Mouse (Mus musculus) liver, adult (tissue): Measurements from ENCODE around the gene Inpp4b.

Experiments used
- GATA4 ChIP-seq: IDR thresholded peaks from 2 replicates; pipeline ENCODE4 v1.6.1; 2014; ENCODE audit warnings: mild to moderate bottlenecking, low read length; ENCODE audit not compliant: insufficient replicate concordance

Inpp4b gene

DNA sequence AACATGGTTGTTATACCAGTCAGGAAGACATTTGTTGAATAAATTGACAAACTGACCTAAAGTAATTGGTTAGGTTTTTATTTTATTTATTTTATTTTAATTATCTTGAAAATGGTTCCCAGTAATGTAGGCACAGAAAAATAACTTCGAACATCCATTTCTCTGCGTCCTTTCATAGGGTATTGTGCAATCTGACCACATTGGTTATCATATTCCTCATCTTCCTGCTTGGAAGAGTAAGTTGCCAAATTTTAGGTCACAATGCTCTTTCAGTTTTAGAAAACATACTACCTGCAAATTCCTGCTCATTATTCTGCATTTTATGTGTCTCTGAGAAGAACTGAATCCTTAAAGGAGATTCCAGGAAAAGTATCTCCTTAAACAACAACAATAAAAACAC, 505.6 kb downstream of the Inpp4b start:
- TF ChIP-seq GATA4, result no peak

DNA sequence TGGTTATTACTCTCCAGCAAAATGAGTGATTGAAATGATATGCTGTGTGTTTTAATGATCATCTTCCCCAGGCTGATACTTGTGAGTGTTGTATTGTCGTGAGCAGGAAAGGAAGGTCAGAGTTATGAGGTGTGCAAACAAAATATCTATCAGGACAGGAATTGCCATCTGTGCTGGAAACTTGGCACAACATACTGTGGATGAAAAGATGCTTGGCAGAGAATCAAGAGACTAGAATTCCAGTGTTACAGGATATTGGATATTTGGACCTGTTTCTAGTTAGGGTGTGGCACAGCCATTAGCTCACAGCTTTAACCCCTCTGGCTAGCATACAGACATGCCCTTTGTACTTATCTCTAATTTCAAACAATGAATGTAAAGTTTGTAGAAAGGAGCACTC, 507.6 kb downstream of the Inpp4b start:
- no peak for TF ChIP-seq GATA4

DNA sequence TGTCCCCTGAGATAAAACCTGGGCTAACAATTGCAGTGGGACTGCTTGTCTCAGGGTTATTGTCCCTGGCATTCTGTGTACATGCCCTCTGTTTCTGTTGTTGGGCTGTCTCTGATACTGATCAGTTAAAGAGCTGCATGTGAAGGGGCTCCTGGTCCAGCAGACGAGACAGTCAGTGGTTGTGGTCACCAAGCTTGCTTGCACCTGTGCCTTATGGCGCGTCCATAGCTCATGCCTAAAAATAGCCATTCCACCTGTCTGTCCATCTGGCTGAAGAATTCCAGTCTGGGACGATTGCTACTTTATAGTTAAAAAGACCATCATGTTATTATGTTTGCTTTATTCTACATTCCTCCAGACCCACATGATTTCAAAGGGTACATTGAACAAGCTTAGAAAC, 510.8 kb downstream of the Inpp4b start:
- no peak for TF ChIP-seq GATA4

DNA sequence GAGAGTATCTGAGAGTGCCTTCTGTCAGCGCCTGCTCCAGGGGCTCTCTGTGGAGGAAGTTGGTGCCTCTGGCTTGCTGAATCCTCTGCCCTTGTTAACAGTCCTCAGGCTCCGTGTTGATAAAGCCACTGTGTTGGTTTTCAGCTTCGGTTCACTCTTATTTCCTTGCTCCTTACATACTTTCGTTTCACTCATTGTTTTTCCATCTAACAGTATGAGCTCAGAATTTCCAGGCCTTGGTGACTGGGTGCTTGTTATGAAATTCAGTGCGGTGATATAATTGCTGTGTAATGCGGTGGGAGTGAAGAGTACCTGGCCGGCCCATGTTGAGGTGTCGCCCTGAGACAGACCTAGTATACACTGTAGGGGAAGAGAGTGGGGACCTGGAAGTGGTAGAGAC, 512.2 kb downstream of the Inpp4b start:
- TF ChIP-seq GATA4, result no peak

DNA sequence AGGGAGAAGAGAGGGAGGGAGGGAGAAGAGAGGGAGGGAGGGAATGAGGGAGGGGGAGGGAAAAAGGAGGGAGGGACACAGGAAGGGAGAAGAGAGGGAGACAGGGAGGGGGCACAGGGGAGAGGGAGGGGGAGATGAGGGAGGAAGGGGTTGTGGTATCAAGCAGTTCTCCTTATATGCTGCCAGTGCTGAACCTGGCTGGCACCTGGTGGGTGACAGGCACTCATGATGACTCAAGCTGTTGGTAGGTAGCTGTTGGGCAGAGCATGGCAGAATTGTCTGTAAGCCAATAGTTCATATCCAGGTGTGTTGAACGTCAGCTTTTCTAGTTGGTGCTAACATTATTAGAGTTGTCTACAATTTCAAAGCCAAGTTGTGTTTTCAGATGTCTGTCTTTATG, 512.7 kb downstream of the Inpp4b start:
- TF ChIP-seq GATA4, result no peak

DNA sequence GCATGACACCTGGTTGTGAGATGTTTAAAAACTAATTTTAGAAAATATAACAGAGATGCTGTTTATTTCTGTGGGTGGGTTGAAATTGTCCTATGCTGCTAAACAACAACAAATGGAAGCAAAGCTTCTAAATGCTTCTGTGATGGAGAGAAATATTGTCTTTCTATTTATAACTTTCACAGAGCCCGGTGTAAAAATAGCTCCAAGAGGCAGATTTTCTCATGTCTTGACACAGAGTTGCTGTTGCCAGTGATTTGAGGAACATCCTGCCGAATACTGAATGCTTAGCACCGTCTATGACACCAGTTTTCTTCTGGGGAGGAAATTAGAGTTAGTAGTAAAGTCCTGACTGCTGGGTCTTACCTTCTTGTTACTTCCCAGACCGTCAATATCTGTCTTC, 513.8 kb downstream of the Inpp4b start:
- TF ChIP-seq GATA4, result no peak

DNA sequence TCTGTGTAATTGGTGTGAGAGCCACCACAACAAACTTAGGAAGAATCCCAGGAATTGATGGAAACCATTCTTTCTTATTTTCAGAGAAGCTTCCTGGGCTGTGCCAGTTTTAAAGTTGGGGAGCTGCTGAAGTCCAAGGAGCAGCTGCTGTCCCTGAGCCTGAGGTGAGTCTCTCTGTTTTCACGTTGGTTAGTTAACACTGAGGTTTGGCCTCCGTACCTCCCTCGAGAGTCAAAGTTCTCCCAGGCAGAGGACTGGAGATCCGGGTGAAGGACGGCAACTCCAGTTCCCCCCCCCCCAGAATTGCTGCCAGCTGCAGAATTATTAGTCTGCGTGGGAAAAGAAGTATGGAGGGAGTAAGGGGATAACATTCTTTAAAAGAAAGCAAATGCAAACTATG, 514.3 kb downstream of the Inpp4b start:
- no peak for TF ChIP-seq GATA4

DNA sequence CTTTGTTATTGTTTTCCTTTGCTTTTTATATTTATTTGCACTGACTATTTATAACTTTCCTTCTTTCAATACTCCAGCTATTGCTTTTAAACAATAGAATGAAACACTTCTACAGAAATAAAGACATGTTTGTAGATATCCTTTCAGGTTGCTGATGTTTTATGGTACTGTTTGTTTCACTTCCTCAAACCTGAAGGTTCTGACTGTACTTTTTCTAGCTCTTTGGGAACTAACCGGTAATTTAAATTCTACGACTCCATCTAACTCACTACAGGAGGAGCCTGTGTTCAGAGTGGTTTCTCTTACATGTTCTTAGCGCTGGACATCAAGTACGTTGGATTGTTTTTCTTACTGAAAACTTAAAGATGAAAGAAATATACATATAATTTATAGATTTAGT, 516.0 kb downstream of the Inpp4b start:
- TF ChIP-seq GATA4, result no peak

DNA sequence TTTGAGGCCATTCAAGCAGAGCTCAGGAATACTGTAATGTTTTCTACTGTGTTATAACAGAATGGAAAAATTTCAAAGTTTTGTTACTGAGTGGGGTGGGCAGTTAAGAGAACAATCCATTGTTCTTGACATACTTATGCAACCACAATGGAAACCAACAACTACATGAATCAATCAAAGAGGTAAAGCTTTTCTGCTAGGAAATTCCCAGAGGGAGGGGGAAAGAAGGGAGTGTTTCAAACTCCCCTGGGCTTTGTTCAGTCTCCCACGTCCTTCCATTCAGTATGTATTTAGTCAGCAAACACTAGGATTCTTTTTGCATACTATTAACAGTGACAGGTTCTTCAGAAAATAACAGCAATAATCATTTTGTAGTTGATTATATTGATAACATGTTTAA, 517.4 kb downstream of the Inpp4b start:
- no peak for TF ChIP-seq GATA4

DNA sequence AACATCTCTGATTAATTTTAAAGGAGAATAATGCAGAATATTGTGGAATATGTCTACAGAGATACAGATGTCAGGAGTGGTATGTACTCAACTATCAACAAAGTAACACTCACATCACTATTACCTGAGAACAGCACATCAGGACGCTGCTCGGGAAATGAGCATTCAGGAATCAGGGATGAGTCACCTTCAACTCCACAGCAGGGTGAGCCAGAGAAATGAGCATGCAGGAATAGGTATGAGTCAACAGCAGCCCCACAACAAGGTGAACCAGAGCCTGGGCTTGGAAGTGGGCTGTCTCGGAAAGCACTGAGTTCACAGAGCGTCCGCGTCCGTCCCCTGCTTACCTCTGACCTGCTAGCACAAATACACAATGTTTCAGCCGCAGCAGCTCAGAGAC, 519.0 kb downstream of the Inpp4b start:
- no peak for TF ChIP-seq GATA4

DNA sequence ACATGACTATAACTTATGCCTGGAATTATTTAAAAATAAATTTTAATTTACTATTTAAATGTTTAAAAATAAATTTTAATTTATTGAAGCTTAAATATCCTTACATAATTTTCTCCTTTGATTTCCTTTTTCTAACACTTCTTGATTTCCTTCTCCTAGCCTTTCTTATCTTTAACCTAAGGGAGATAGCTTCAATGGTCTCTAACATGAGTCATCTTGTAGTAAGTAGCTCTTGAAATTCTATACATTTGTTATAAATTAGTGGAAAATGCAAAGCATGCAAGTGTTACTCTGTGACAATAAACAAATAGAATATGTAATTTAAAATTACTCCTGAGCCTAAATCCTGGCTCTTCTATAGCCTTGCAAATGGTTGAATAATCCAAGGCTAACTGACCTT, 520.4 kb downstream of the Inpp4b start:
- no peak for TF ChIP-seq GATA4

DNA sequence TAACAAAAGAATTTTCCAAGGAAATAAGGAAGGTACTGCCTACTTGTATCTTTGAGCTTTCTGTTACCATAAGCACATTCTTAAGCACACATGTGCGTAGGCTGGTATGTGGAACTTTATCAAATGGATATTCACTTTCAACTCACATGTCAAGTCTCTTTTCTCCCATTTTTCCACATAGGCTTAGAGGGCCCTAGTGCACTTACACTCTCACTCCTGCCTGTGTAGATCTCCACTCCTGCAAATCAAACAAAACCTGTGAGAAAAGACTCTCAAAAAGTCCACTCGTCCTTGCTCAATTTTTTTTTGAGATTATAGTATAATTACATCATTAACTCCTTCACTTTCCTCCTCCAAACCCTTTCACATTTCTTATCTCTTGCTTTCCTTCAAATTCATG, 522.0 kb downstream of the Inpp4b start:
- TF ChIP-seq GATA4, result no peak

DNA sequence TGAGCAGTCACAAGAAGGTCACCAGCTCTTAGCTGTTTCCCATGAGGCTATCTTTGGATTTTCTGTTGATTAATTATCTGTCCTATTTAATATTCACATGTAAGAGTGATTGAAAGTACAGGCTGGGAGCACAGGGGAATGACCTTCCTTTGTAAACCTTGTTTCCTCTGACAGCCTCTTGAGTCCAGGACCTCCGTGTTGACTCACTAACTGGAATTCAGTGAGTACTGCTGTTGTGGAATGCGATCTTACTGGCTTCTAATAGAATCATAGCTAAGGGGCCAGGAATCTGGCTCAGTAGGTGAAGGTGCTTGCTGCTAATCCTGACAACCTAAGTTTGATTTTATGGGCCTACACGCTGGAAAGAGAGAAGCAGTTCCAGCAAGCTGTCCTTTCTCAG, 523.3 kb downstream of the Inpp4b start:
- no peak for TF ChIP-seq GATA4

DNA sequence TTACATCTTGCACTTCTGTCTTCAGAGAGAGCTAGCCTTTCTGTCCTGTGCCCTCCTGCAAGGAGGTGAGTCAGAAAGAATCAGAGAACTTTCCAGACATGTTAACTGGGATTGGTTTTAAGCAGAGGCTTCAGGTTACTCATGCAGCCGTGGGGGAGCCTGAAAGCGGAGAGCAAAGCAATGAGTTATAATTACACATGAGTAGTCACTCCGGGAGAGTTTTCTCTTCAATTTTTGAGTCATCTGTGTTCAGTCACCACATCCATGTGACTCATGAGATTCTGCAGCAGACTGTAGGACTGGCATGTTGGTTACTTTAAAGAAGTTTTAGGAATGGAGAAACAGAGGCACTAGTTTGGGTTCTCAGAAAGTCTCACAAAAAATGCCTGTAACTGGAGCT, 524.7 kb downstream of the Inpp4b start:
- TF ChIP-seq GATA4, result no peak

DNA sequence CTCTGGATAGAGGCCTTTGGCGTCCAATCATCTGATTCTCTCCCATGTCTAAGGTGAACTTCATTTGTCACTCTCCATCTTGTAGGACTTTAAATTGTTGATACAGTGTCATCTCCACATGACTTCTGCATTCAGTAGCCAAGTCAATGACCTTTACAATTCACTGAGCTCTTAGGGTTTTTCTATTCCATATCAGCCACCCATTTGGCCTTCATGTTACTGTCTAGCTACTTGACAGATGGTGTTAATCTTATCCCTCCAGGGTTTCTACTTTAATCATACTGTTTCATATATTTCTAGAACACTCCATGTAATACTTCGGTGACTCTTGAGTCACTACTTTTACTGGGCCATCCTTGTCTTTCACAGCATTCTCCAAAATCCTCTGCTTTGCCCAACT, 528.1 kb downstream of the Inpp4b start:
- TF ChIP-seq GATA4, result no peak

DNA sequence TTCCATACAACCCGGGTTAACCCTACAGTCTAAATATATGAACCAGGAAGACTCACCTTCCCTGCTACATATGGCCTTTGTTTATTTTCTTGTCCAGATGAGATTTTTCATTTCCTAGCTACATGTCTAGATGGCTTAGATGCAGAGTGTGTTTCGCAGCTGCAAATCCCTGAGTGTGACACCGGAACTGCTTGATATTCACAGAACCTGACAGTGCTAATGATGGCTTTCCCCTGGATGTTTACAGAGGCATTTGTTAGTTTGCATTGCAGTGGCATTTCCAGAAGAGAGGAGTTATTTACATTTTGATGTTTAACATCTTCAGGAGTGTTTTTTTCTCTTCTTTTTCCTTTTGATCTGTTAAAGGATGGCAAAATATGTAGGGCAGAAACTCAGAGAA, 537.7 kb downstream of the Inpp4b start:
- no peak for TF ChIP-seq GATA4

DNA sequence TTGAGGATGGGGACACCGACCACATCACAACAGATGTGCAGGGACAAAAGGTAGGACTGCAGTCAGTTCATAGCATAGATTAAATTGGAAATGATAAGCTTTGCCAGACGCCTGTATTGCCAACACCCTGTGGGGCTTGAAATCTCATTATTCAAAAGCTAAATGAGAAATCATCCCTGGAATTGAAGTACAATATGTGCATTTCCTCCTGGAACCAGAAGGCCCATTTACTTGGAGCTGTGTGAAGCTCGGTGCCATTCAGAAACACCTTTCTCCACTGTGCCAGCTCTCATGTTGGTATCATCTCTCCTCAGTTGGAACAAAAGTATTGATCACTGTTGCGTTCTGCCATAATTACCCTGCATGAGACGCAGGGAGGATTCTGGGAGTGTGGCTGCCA, 541.8 kb downstream of the Inpp4b start:
- TF ChIP-seq GATA4, result no peak

DNA sequence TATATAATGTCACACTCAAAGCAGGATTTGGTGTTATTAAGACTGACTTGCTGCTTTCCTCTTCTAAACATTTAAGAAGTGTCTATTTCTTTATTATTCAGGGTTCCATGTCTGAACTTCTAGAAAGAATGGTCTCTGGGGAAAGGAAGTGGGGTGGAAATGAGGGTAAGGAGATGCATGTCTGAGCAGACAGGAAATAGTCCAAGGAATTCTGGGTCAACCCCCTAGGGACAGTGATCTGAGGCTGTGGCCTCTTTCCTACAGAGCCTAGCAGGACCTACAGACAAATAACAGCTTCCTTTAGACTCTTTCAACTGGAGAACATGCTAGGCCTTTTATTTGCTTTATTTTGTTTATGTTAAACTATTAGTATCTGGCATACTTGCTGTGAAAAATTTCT, 546.5 kb downstream of the Inpp4b start:
- TF ChIP-seq GATA4, result no peak

DNA sequence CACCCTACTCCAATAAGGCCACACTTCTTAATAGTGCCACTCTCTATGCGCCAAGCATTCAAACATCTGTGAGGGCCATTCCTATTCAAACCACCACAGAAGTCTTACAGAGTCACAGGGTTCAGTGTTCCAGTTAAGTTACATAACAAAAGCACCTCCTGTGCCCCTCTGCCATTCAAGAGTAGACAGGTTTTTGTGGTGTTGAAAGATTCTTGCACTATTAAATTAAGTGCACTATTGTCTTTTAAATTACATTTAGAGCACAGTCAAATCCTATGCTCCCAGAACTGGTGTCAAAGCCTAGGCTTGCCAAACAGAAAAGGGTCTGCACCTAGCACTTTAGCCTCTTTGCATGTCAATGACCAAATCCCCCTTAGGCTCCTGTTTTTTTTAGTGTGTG, 550.9 kb downstream of the Inpp4b start:
- no peak for TF ChIP-seq GATA4

DNA sequence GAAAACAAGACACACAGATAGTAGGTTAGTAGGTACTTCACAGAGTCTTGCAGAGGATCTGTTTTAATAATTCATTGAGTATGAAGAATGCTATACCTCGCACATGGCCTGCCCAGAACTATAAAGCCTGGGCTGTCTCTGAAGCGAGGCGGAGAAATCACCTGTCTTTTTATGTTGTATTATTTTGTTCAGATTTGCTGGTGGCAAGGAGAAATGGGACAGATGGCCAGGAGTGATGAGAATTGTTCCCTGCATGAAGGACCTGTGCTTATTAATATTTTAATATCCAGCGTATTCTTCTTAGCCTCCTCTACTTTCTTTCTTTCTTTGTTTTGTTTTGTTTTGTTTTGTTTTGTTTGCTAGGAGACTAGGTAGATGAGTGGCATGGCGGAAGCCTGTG, 604.5 kb downstream of the Inpp4b start:
- TF ChIP-seq GATA4, result no peak
